Mouse (Mus musculus): ENCODE measurements at regions not wholly inside any gene's neighbourhood (a gene's known extent, or its start where the extent isn't known, plus 50 kb on each side); places are given as distances from the start of the nearest gene placed in this dataset.
A peak's percentile ranks its signal among the peaks of the same experiment; 100 is the strongest.

- Histone ChIP-seq H3K9me3 (ENCODE audit: control insufficient read depth, low read length) (no peaks in the 10 kb centered on the region), H3K36me3 (ENCODE audit: control insufficient read depth, insufficient read depth, low read length) (no peaks in the 10 kb centered on the region), H3K4me2 (replicated peaks; ENCODE audit: low read depth) (0 out of 2 replicates have a peak overlapping the region, but pooled peaks have one; percentile 63), H3K27ac (replicated peaks) (no peak overlapping the region; the same call in 1 of the 2 replicates), H3K4me1 (replicated peaks; ENCODE audit: control insufficient read depth, insufficient read depth) (0 out of 2 replicates have a peak, but pooled peaks cover 5% of the 10 kb centered on the region), H3K4me3 (ENCODE audit: low read depth, low read length) (no peak overlapping the region), H3K27me3 (ENCODE audit: control insufficient read depth, insufficient read depth, low read length) (no peaks in the 10 kb centered on the region), H3K9ac (ENCODE audit: low read length) (no peak overlapping the region)
- ATAC-seq (ENCODE audit: low FRiP score, low TSS enrichment) (no peak), DNase-seq (ENCODE audit: low spot score) (no peak)
- TF ChIP-seq CTCF (IDR thresholded peaks at IDR 0.05; ENCODE audit: low read depth) = peak; percentile 49
- no peak for TF ChIP-seq EP300 (optimal IDR thresholded peaks at IDR 0.05)
- 32% methylated on average over 2 of the region's 2 CpGs for WGBS
These were observed 68.1 kb upstream of the Slc4a7 start for GRCm38 (mm10) chr14:14634021-14634420.

DNA sequence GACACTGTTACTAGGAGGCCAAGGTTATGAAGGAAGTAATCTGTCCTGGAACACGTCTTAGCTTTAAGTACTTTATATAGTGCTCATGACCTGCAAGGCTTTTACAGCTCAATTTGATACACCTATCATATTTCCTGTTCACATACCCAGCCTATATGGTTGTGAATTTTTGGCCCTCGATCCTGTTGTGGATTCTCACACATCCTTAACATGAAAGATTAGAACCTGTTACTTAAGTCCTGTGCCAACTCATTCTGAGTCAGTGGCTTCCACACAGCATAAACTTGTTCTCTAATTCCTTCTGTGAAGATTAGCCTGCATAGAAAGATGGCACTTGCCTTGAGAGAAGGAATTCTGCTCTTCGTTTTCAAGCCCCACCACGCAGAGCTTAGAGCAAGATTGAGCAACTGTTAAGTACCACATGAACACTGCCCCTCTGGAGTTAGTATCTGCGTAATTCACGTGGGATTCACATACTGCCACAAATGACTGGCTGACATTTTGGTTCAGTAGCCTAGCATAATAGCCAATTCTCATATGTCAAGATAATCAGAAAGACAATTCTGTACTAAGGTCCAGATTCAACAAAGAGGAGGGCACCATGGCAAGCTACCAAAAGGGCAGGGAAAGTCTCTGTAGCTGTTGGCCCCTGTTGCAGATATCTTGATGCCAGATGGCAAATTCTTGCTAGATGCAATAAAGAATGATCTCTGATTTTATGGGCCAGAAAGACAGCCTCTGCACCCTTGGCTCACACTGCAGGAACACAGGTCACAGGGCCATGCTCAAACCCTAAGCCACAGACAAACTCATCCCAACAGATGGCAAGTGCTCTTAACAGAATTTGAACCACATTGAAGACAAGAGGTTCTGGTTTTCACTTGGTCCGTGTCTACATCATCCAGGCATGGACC, 62.7 kb upstream of the Slc4a7 start:
- H3K27ac ChIP-seq (replicated peaks) = no peak overlapping the region
- 70% methylated on average over 7 of the region's 7 CpGs for WGBS
- no peaks in the 10 kb centered on the region for H3K4me1 ChIP-seq (replicated peaks; ENCODE audit: control insufficient read depth, insufficient read depth)
- no peak overlapping the region for H3K9ac ChIP-seq (ENCODE audit: low read length)
- H3K9me3 ChIP-seq (ENCODE audit: control insufficient read depth, low read length) = no peaks in the 10 kb centered on the region
- no peak overlapping the region for H3K4me2 ChIP-seq (replicated peaks; ENCODE audit: low read depth)
- TF ChIP-seq EP300 (optimal IDR thresholded peaks at IDR 0.05) (no peak), CTCF (IDR thresholded peaks at IDR 0.05; ENCODE audit: low read depth) (no peak)
- no peaks in the 10 kb centered on the region for H3K36me3 ChIP-seq (ENCODE audit: control insufficient read depth, insufficient read depth, low read length)
- ATAC-seq (ENCODE audit: low FRiP score, low TSS enrichment) (no peak), DNase-seq (ENCODE audit: low spot score) (no peak)
- no peak overlapping the region for H3K4me3 ChIP-seq (ENCODE audit: low read depth, low read length)
- no peaks in the 10 kb centered on the region for H3K27me3 ChIP-seq (ENCODE audit: control insufficient read depth, insufficient read depth, low read length)

DNA sequence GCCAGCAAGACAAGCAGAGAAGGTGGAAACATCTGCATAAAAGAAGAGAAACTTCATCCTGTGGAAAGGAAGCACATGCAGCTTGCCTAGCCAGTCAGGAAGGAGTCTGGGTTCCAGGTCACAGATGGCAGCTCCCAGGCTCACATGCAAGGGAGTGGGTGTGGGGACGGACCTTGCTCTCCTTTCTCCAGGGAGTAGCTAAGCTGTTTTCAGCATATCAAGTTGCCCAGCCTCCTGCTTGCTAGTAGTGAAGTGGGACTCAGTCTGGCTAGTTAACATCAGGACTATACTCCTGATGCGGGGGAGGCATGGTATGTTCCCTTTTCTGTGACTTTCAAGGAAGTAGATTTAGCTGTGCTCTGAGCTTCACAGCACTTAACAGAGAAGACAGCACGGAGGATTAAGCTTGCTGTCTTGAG, 62.0 kb upstream of the Slc4a7 start:
- H3K9ac ChIP-seq (ENCODE audit: low read length) = no peak overlapping the region
- no peaks in the 10 kb centered on the region for H3K9me3 ChIP-seq (ENCODE audit: control insufficient read depth, low read length)
- no peak for TF ChIP-seq CTCF (IDR thresholded peaks at IDR 0.05; ENCODE audit: low read depth)
- TF ChIP-seq EP300 (optimal IDR thresholded peaks at IDR 0.05) = no peak
- no peak overlapping the region for H3K4me3 ChIP-seq (ENCODE audit: low read depth, low read length)
- DNase-seq (ENCODE audit: low spot score) (peak; percentile 22), ATAC-seq (ENCODE audit: low FRiP score, low TSS enrichment) (no peak)
- no peaks in the 10 kb centered on the region for H3K27me3 ChIP-seq (ENCODE audit: control insufficient read depth, insufficient read depth, low read length)
- H3K4me2 ChIP-seq (replicated peaks; ENCODE audit: low read depth) = no peak overlapping the region
- WGBS = 49% methylated on average over 3 of the region's 3 CpGs
- no peaks in the 10 kb centered on the region for H3K4me1 ChIP-seq (replicated peaks; ENCODE audit: control insufficient read depth, insufficient read depth)
- no peak overlapping the region for H3K27ac ChIP-seq (replicated peaks)
- H3K36me3 ChIP-seq (ENCODE audit: control insufficient read depth, insufficient read depth, low read length) = no peaks in the 10 kb centered on the region

GRCm38 (mm10) chr14:14640557-14640956, 61.5 kb upstream of the Slc4a7 start:
- Histone ChIP-seq H3K4me3 (ENCODE audit: low read depth, low read length) (no peak overlapping the region), H3K4me2 (replicated peaks; ENCODE audit: low read depth) (no peak overlapping the region), H3K27me3 (ENCODE audit: control insufficient read depth, insufficient read depth, low read length) (no peaks in the 10 kb centered on the region), H3K9ac (ENCODE audit: low read length) (no peak overlapping the region), H3K27ac (replicated peaks) (no peak overlapping the region), H3K36me3 (ENCODE audit: control insufficient read depth, insufficient read depth, low read length) (no peaks in the 10 kb centered on the region), H3K4me1 (replicated peaks; ENCODE audit: control insufficient read depth, insufficient read depth) (no peaks in the 10 kb centered on the region), H3K9me3 (ENCODE audit: control insufficient read depth, low read length) (no peaks in the 10 kb centered on the region)
- ATAC-seq (ENCODE audit: low FRiP score, low TSS enrichment) = no peak
- DNase-seq (ENCODE audit: low spot score) = no peak
- no peak for TF ChIP-seq CTCF (IDR thresholded peaks at IDR 0.05; ENCODE audit: low read depth)
- no peak for TF ChIP-seq EP300 (optimal IDR thresholded peaks at IDR 0.05)

- H3K9ac ChIP-seq (ENCODE audit: low read length) = no peak overlapping the region
- no peaks in the 10 kb centered on the region for H3K9me3 ChIP-seq (ENCODE audit: control insufficient read depth, low read length)
- DNase-seq (ENCODE audit: low spot score) = no peak
- H3K36me3 ChIP-seq (ENCODE audit: control insufficient read depth, insufficient read depth, low read length) = no peaks in the 10 kb centered on the region
- WGBS = 72% methylated on average over 3 of the region's 3 CpGs
- no peak overlapping the region for H3K4me2 ChIP-seq (replicated peaks; ENCODE audit: low read depth)
- no peaks in the 10 kb centered on the region for H3K4me1 ChIP-seq (replicated peaks; ENCODE audit: control insufficient read depth, insufficient read depth)
- TF ChIP-seq CTCF (IDR thresholded peaks at IDR 0.05; ENCODE audit: low read depth) (no peak), EP300 (optimal IDR thresholded peaks at IDR 0.05) (no peak)
- no peaks in the 10 kb centered on the region for H3K27me3 ChIP-seq (ENCODE audit: control insufficient read depth, insufficient read depth, low read length)
- H3K27ac ChIP-seq (replicated peaks) = no peak overlapping the region
- H3K4me3 ChIP-seq (ENCODE audit: low read depth, low read length) = no peak overlapping the region
- peak; percentile 81; the same call in 1 of the 2 replicates for ATAC-seq (ENCODE audit: low FRiP score, low TSS enrichment)
These were observed 58.5 kb upstream of the Slc4a7 start for GRCm38 (mm10) chr14:14643533-14643932.

- H3K36me3 ChIP-seq (ENCODE audit: control insufficient read depth, insufficient read depth, low read length) = no peaks in the 10 kb centered on the region
- no peak for TF ChIP-seq CTCF (IDR thresholded peaks at IDR 0.05; ENCODE audit: low read depth)
- TF ChIP-seq EP300 (optimal IDR thresholded peaks at IDR 0.05) = no peak
- no peak overlapping the region for H3K9ac ChIP-seq (ENCODE audit: low read length)
- DNase-seq (ENCODE audit: low spot score) (no peak), ATAC-seq (ENCODE audit: low FRiP score, low TSS enrichment) (no peak)
- no peaks in the 10 kb centered on the region for H3K4me1 ChIP-seq (replicated peaks; ENCODE audit: control insufficient read depth, insufficient read depth)
- no peak overlapping the region for H3K4me3 ChIP-seq (ENCODE audit: low read depth, low read length)
- no peaks in the 10 kb centered on the region for H3K9me3 ChIP-seq (ENCODE audit: control insufficient read depth, low read length)
- no peak overlapping the region for H3K27ac ChIP-seq (replicated peaks)
- 60% methylated on average over 3 of the region's 3 CpGs for WGBS
- H3K4me2 ChIP-seq (replicated peaks; ENCODE audit: low read depth) = no peak overlapping the region
- H3K27me3 ChIP-seq (ENCODE audit: control insufficient read depth, insufficient read depth, low read length) = no peaks in the 10 kb centered on the region
These were observed 57.0 kb upstream of the Slc4a7 start for GRCm38 (mm10) chr14:14645084-14645483.

Measured in stomach, postnatal 0 days (tissue).